Mouse (Mus musculus): ENCODE measurements at regions not wholly inside any gene's neighbourhood (a gene's known extent, or its start where the extent isn't known, plus 50 kb on each side); places are given as distances from the start of the nearest gene placed in this dataset.

DNA sequence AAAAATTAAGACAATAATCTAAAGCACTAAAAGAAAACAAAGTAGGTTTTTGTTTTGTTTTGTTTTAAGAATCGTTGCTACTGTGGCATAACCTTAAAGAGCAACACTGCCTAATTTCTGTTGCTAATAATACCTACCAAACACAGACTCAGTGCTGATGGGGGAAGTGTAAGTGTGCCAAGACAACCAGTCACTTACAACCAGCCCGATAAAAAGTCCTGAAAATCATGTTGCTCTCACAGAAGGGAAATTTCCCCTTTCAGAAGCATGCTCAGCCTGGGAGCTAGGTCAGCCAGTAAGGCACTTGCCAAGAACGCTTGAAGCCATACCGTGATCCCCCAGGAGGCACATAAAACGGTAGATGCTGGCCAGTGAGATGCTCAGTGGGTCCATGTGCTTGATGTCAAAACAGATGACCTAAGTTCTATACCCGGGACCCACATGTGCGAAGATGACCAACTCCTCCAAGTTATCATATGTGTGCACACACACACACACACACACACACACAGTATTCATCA lies 324.4 kb upstream of the Noct start:
- Histone ChIP-seq H3K27ac (ENCODE audit: insufficient read depth, low read depth, low read length, poor library complexity, severe bottlenecking) (no peak overlapping the region), H3K4me3 (ENCODE audit: insufficient read depth in 1 of 2, low read depth in 1 of 2, low read length in 2 of 2, poor library complexity in 1 of 2, severe bottlenecking in 1 of 2) (no peak overlapping the region), H3K4me1 (ENCODE audit: control insufficient read depth in 2 of 2, insufficient read depth in 2 of 2, low read length in 2 of 2, poor library complexity in 1 of 2) (peaks cover 0 to 2% of the 10 kb centered on the region in 2 experiments; a peak in 1 of 4 replicates), H3K9ac (ENCODE audit: insufficient read depth, low read depth, low read length, poor library complexity, severe bottlenecking) (no peak overlapping the region), H3K9me3 (ENCODE audit: control insufficient read depth, insufficient read depth, low read depth, low read length) (no peaks in the 10 kb centered on the region), H3K36me3 (ENCODE audit: control insufficient read depth, insufficient read depth, low read length, poor library complexity, severe bottlenecking) (no peaks in the 10 kb centered on the region)
- in situ Hi-C loops (cut with MboI; ENCODE audit: low sequenced_read_pairs in 2 of 2, unreplicated experiment in 2 of 2): no loop called here
- TF ChIP-seq MAFK (IDR thresholded peaks at IDR 0.05; ENCODE audit: insufficient read depth, low read depth, low read length) (no peak), ZC3H11A (IDR thresholded peaks at IDR 0.05; ENCODE audit: borderline replicate concordance, low read depth, low read length) (no peak), CHD2 (IDR thresholded peaks at IDR 0.05; ENCODE audit: low read depth, low read length) (no peak), HCFC1 (IDR thresholded peaks at IDR 0.05; ENCODE audit: borderline replicate concordance, insufficient read depth, low read length) (no peak), ZNF384 (IDR thresholded peaks at IDR 0.05; ENCODE audit: low read depth, low read length) (no peak)
- no peak for DNase-seq (ENCODE audit: low read depth, low spot score)

DNA sequence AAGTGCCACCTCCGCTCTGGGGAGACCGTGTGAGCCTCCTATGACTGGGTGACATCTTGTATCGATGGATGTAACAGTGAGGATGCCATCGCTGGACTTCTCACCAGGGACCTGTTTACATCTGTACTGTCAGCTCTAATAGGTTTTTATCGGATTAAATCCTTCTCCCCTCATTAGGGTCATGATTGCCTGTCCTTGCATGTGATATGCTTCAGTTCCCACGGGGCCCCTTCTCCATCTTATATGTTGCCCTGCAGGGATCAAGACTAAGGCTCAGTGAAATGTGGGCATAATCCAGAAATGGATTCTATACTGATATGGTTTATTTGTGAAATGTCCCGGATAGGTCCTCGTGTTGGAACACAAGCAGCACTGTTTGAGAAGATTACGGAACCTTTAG lies 323.7 kb upstream of the Noct start:
- in situ Hi-C loops (cut with MboI; ENCODE audit: low sequenced_read_pairs in 2 of 2, unreplicated experiment in 2 of 2): no loop called here
- Histone ChIP-seq H3K27ac (ENCODE audit: insufficient read depth, low read depth, low read length, poor library complexity, severe bottlenecking) (no peak overlapping the region), H3K9me3 (ENCODE audit: control insufficient read depth, insufficient read depth, low read depth, low read length) (no peaks in the 10 kb centered on the region), H3K4me1 (ENCODE audit: control insufficient read depth in 2 of 2, insufficient read depth in 2 of 2, low read length in 2 of 2, poor library complexity in 1 of 2) (peaks cover 0 to 2% of the 10 kb centered on the region in 2 experiments; a peak in 1 of 4 replicates), H3K4me3 (ENCODE audit: insufficient read depth in 1 of 2, low read depth in 1 of 2, low read length in 2 of 2, poor library complexity in 1 of 2, severe bottlenecking in 1 of 2) (no peak overlapping the region), H3K36me3 (ENCODE audit: control insufficient read depth, insufficient read depth, low read length, poor library complexity, severe bottlenecking) (no peaks in the 10 kb centered on the region), H3K9ac (ENCODE audit: insufficient read depth, low read depth, low read length, poor library complexity, severe bottlenecking) (no peak overlapping the region)
- TF ChIP-seq CHD2 (IDR thresholded peaks at IDR 0.05; ENCODE audit: low read depth, low read length): no peak
- TF ChIP-seq MAFK (IDR thresholded peaks at IDR 0.05; ENCODE audit: insufficient read depth, low read depth, low read length): no peak
- TF ChIP-seq ZC3H11A (IDR thresholded peaks at IDR 0.05; ENCODE audit: borderline replicate concordance, low read depth, low read length): no peak
- no peak for TF ChIP-seq HCFC1 (IDR thresholded peaks at IDR 0.05; ENCODE audit: borderline replicate concordance, insufficient read depth, low read length)
- TF ChIP-seq ZNF384 (IDR thresholded peaks at IDR 0.05; ENCODE audit: low read depth, low read length): no peak
- DNase-seq (ENCODE audit: low read depth, low spot score): no peak

DNA sequence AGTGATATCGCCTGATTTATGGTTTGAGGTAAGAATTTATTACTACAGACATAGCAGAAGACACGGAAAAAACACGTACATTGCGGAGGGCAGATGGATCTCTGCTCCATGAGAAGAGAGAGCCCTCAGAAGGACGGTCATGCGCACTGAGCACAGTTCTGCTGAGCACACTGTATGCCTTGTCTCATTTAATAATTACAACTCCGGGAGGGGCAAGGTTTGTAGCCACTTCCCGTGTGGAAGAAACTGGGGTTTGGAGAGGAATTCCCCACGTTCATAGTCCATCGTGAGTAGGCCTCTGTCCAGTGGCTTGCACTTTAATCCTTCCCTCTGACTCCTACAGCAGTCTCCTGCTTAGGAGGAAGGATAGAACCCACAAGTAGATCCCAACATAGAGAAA lies 322.9 kb upstream of the Noct start:
- Histone ChIP-seq H3K27ac (ENCODE audit: insufficient read depth, low read depth, low read length, poor library complexity, severe bottlenecking) (no peak overlapping the region), H3K4me3 (ENCODE audit: insufficient read depth in 1 of 2, low read depth in 1 of 2, low read length in 2 of 2, poor library complexity in 1 of 2, severe bottlenecking in 1 of 2) (no peak overlapping the region), H3K4me1 (ENCODE audit: control insufficient read depth in 2 of 2, insufficient read depth in 2 of 2, low read length in 2 of 2, poor library complexity in 1 of 2) (peaks cover 0 to 2% of the 10 kb centered on the region in 2 experiments; a peak in 1 of 4 replicates), H3K9me3 (ENCODE audit: control insufficient read depth, insufficient read depth, low read depth, low read length) (no peaks in the 10 kb centered on the region), H3K36me3 (ENCODE audit: control insufficient read depth, insufficient read depth, low read length, poor library complexity, severe bottlenecking) (no peaks in the 10 kb centered on the region), H3K9ac (ENCODE audit: insufficient read depth, low read depth, low read length, poor library complexity, severe bottlenecking) (no peak overlapping the region)
- DNase-seq (ENCODE audit: low read depth, low spot score): no peak
- TF ChIP-seq CHD2 (IDR thresholded peaks at IDR 0.05; ENCODE audit: low read depth, low read length): no peak
- TF ChIP-seq HCFC1 (IDR thresholded peaks at IDR 0.05; ENCODE audit: borderline replicate concordance, insufficient read depth, low read length): no peak
- no peak for TF ChIP-seq ZC3H11A (IDR thresholded peaks at IDR 0.05; ENCODE audit: borderline replicate concordance, low read depth, low read length)
- TF ChIP-seq ZNF384 (IDR thresholded peaks at IDR 0.05; ENCODE audit: low read depth, low read length): no peak
- TF ChIP-seq MAFK (IDR thresholded peaks at IDR 0.05; ENCODE audit: insufficient read depth, low read depth, low read length): no peak
- in situ Hi-C loops (cut with MboI; ENCODE audit: low sequenced_read_pairs in 2 of 2, unreplicated experiment in 2 of 2): no loop called here

DNA sequence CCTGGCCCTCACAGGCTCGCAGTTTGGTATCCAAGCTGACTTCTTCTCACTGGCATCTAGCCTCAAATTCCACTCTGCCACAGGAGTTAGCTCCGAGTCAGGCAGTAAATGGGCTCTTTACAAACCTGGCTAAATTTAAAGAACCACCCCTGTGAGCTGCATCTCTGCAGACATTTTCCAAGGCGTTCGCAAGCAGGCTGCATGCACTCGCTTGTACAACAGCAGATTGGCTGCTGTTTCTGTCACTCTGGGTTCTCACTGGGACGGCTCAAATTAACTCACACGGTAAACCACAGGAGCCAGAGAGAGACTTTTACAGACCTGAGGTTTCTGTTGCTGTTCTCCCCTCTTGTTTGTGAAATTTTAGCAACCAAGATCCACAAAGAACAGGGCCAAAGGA lies 321.3 kb upstream of the Noct start:
- Histone ChIP-seq H3K4me3 (ENCODE audit: insufficient read depth in 1 of 2, low read depth in 1 of 2, low read length in 2 of 2, poor library complexity in 1 of 2, severe bottlenecking in 1 of 2) (no peak overlapping the region), H3K27ac (ENCODE audit: insufficient read depth, low read depth, low read length, poor library complexity, severe bottlenecking) (no peak overlapping the region), H3K9me3 (ENCODE audit: control insufficient read depth, insufficient read depth, low read depth, low read length) (no peaks in the 10 kb centered on the region), H3K36me3 (ENCODE audit: control insufficient read depth, insufficient read depth, low read length, poor library complexity, severe bottlenecking) (no peaks in the 10 kb centered on the region), H3K9ac (ENCODE audit: insufficient read depth, low read depth, low read length, poor library complexity, severe bottlenecking) (no peak overlapping the region), H3K4me1 (ENCODE audit: control insufficient read depth in 2 of 2, insufficient read depth in 2 of 2, low read length in 2 of 2, poor library complexity in 1 of 2) (no peaks in the 10 kb centered on the region; a peak in 1 of 4 replicates)
- in situ Hi-C loops (cut with MboI; ENCODE audit: low sequenced_read_pairs in 2 of 2, unreplicated experiment in 2 of 2): no loop called here
- TF ChIP-seq ZC3H11A (IDR thresholded peaks at IDR 0.05; ENCODE audit: borderline replicate concordance, low read depth, low read length) (no peak), ZNF384 (IDR thresholded peaks at IDR 0.05; ENCODE audit: low read depth, low read length) (no peak), HCFC1 (IDR thresholded peaks at IDR 0.05; ENCODE audit: borderline replicate concordance, insufficient read depth, low read length) (no peak)
- no peak for DNase-seq (ENCODE audit: low read depth, low spot score)

DNA sequence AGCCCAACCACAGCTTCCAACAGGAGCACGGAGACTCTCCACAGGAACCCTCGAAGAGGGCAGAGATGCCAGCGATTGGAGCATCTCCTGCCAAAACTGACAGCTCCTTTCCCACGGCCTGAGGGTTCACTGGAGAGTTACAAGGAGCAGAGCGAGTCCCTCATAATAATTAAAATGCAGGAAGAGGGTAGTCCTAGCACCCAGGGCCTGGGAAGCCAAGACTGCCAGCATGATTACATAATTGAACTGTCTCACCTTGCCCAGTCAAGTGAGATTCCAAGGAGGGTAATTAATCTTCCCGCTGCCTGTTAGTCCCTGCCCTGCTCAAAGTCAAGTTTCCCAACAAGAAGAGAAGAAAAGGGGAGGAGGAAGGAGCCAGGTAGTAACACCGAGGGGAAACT lies 319.5 kb upstream of the Noct start:
- TF ChIP-seq CHD2 (IDR thresholded peaks at IDR 0.05; ENCODE audit: low read depth, low read length): no peak
- no peak for TF ChIP-seq MAFK (IDR thresholded peaks at IDR 0.05; ENCODE audit: insufficient read depth, low read depth, low read length)
- TF ChIP-seq ZC3H11A (IDR thresholded peaks at IDR 0.05; ENCODE audit: borderline replicate concordance, low read depth, low read length): no peak
- no peak for TF ChIP-seq HCFC1 (IDR thresholded peaks at IDR 0.05; ENCODE audit: borderline replicate concordance, insufficient read depth, low read length)
- no peak for TF ChIP-seq ZNF384 (IDR thresholded peaks at IDR 0.05; ENCODE audit: low read depth, low read length)
- no peaks in the 10 kb centered on the region for H3K9me3 ChIP-seq (ENCODE audit: control insufficient read depth, insufficient read depth, low read depth, low read length)
- H3K4me1 ChIP-seq (ENCODE audit: control insufficient read depth in 2 of 2, insufficient read depth in 2 of 2, low read length in 2 of 2, poor library complexity in 1 of 2): no peaks in the 10 kb centered on the region
- in situ Hi-C loops (cut with MboI; ENCODE audit: low sequenced_read_pairs in 2 of 2, unreplicated experiment in 2 of 2): no loop called here
- H3K4me3 ChIP-seq (ENCODE audit: insufficient read depth in 1 of 2, low read depth in 1 of 2, low read length in 2 of 2, poor library complexity in 1 of 2, severe bottlenecking in 1 of 2): no peak overlapping the region
- H3K9ac ChIP-seq (ENCODE audit: insufficient read depth, low read depth, low read length, poor library complexity, severe bottlenecking): no peak overlapping the region
- no peak overlapping the region for H3K27ac ChIP-seq (ENCODE audit: insufficient read depth, low read depth, low read length, poor library complexity, severe bottlenecking)
- no peak for DNase-seq (ENCODE audit: low read depth, low spot score)
- no peaks in the 10 kb centered on the region for H3K36me3 ChIP-seq (ENCODE audit: control insufficient read depth, insufficient read depth, low read length, poor library complexity, severe bottlenecking)

Data from ES-E14 (cell line).